Mouse (Mus musculus) liver, embryonic 15.5 days (tissue): ENCODE measurements at regions not wholly inside any gene's neighbourhood (a gene's known extent, or its start where the extent isn't known, plus 50 kb on each side); places are given as distances from the start of the nearest gene placed in this dataset.

Source experiments
- ATAC-seq: fragments of 200-750 bp; cut with Nextera tagmentation; 2 replicates; pipeline ENCODE4 v1.8.0; 2017; ENCODE audit warnings: moderate number of reproducible peaks, mild to moderate bottlenecking, moderate library complexity; ENCODE audit not compliant: insufficient read depth
- H3K27ac ChIP-seq: fragments of 300-500 bp; sonication (generic); replicated peaks from 2 replicates; pipeline ENCODE4 v1.5.1; 2015; ENCODE audit warnings: mild to moderate bottlenecking, inconsistent platforms
- H3K27me3 ChIP-seq: fragments of 300-500 bp; sonication (generic); 2 replicates; pipeline ENCODE4 v1.6.1; 2015; ENCODE audit warnings: mild to moderate bottlenecking, inconsistent platforms
- H3K36me3 ChIP-seq: fragments of 300-500 bp; sonication (generic); replicated peaks from 2 replicates; pipeline ENCODE4 v1.6.1; 2015; ENCODE audit warnings: moderate library complexity, mild to moderate bottlenecking, inconsistent platforms
- H3K4me1 ChIP-seq: fragments of 300-500 bp; sonication (generic); replicated peaks from 2 replicates; pipeline ENCODE4 v1.6.1; 2015; ENCODE audit warnings: inconsistent platforms
- H3K4me2 ChIP-seq: fragments of 300-500 bp; sonication (generic); 2 replicates; pipeline ENCODE4 v1.6.1; 2015; ENCODE audit warnings: moderate library complexity, mild to moderate bottlenecking, inconsistent platforms
- H3K4me3 ChIP-seq: fragments of 300-500 bp; sonication (generic); replicated peaks from 2 replicates; pipeline ENCODE4 v1.5.1; 2015; ENCODE audit warnings: mild to moderate bottlenecking, inconsistent platforms
- H3K9ac ChIP-seq: fragments of 300-500 bp; sonication (generic); 2 replicates; pipeline ENCODE4 v1.6.1; 2015; ENCODE audit warnings: moderate library complexity, mild to moderate bottlenecking, inconsistent platforms
- H3K9me3 ChIP-seq: fragments of 300-500 bp; sonication (generic); replicated peaks from 2 replicates; pipeline ENCODE4 v1.6.1; 2016; ENCODE audit warnings: inconsistent platforms
- WGBS: fragments of 180-500 bp; shearing (Covaris S2); methylation state at CpG from one replicate; pipeline ENCODE4 v1.1.7; 2015; ENCODE audit warnings: mixed read lengths; ENCODE audit not compliant: insufficient replicate concordance; 5-methylcytosine and 5-hydroxymethylcytosine counted together

DNA sequence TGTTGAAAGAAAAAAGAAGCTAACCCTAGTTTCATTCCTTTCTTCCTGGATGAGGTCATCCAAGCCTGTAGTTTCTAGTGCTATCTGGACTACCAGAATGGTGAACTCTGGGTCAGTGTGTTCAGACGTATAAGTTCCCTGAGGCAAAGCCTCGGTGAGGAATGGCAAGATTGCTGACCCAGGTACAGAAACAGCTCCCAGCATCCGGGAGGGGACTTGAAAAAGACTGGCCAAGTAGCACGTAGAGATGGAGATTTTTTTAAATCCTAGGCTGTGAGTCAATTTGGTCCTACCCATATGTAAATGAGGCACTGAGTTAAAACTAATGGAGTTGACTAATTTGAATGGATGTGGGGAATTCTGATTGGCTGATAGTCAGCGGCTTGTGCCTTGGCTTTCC lies 55.0 kb upstream of the Gm11084 start:
- WGBS: 41% methylated on average over 5 of the region's 5 CpGs
- Histone ChIP-seq H3K4me2 (no peak overlapping the region), H3K9me3 (no peaks in the 10 kb centered on the region), H3K36me3 (no peaks in the 10 kb centered on the region), H3K4me3 (no peak overlapping the region), H3K27ac (no peak overlapping the region), H3K27me3 (peaks cover 15% of the 10 kb centered on the region), H3K4me1 (peaks cover 6% of the 10 kb centered on the region), H3K9ac (no peak overlapping the region)
- ATAC-seq: no peak

DNA sequence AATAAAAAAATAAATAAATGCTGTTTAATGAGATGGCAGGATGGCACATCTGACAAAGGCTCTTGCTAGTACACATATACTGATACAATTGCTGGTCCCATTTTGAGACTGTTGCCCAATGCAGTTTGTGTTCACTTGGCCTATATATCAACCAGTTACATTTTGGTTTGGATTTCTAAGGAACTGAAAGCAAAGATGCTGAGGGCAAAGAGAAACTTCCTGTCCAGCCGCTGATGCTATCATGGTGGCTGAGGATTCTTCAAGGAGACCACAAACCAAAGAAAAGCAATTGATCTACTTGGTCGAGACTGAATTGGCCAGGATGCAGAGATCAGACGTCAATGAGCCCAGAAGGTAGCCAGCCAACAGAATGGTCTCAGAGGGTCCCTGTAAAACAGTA lies 53.5 kb upstream of the Gm11084 start:
- Histone ChIP-seq H3K9me3 (no peaks in the 10 kb centered on the region), H3K27me3 (peaks cover 15% of the 10 kb centered on the region), H3K4me1 (peaks cover 6% of the 10 kb centered on the region), H3K36me3 (no peaks in the 10 kb centered on the region), H3K27ac (no peak overlapping the region), H3K4me2 (no peak overlapping the region), H3K9ac (no peak overlapping the region), H3K4me3 (no peak overlapping the region)
- no peak for ATAC-seq
- WGBS: 17% methylated on average over 3 of the region's 3 CpGs

DNA sequence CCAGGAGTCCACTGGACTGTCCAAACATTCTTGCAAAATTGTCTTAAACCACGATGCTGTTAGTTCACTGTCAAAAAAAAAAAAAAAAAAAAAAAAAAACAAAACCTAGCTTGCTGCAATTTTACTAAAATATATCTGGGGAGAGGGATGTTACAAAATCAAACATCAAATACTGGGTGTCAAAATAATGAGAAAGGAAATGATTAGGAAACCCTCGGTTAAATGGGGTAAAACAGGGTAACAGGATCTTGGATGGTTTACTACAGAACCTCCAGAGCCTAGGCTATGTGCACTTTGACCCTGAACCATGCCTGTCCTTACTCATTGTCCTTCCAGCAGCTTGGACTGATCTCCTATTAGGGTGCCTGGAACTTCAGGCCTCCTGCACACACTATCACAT lies 52.8 kb upstream of the Gm11084 start:
- Histone ChIP-seq H3K4me2 (no peak overlapping the region), H3K27me3 (peaks cover 13% of the 10 kb centered on the region), H3K27ac (no peak overlapping the region), H3K36me3 (no peaks in the 10 kb centered on the region), H3K4me1 (peaks cover 6% of the 10 kb centered on the region), H3K9me3 (no peaks in the 10 kb centered on the region), H3K4me3 (no peak overlapping the region), H3K9ac (no peak overlapping the region)
- 36% methylated on average over 2 of the region's 2 CpGs for WGBS
- no peak for ATAC-seq

- 28% methylated on average over 16 of the region's 16 CpGs for WGBS
These were observed 51.8 kb upstream of the Gm11084 start for GRCm38 (mm10) chr2:73038290-73038732.

GRCm38 (mm10) chr2:73037266-73038046 lies 50.9 kb upstream of the Gm11084 start:
- H3K4me2 ChIP-seq: peak overlapping the region; percentile 52; the same call in 1 of the 2 replicates
- peaks cover 14% of the 10 kb centered on the region for H3K27me3 ChIP-seq
- ATAC-seq: 0 out of 2 replicates have a peak, but pooled peaks have one; percentile 33
- 48% methylated on average over 13 of the region's 13 CpGs for WGBS
- H3K9ac ChIP-seq: no peak overlapping the region
- H3K27ac ChIP-seq: peak overlapping the region; percentile 70
- H3K36me3 ChIP-seq: no peaks in the 10 kb centered on the region
- H3K4me1 ChIP-seq: peaks cover 6% of the 10 kb centered on the region
- H3K4me3 ChIP-seq: no peak overlapping the region
- no peaks in the 10 kb centered on the region for H3K9me3 ChIP-seq

More at GRCm38 (mm10) chr2:73038290-73038732, 51.8 kb upstream of the Gm11084 start:
- Histone ChIP-seq H3K36me3 (no peaks in the 10 kb centered on the region), H3K4me1 (peaks cover 6% of the 10 kb centered on the region), H3K27ac (peak overlapping the region; percentile 70), H3K9ac (no peak overlapping the region), H3K9me3 (no peaks in the 10 kb centered on the region), H3K27me3 (peaks cover 12% of the 10 kb centered on the region), H3K4me3 (0 out of 2 replicates have a peak overlapping the region, but pooled peaks have one; percentile 11), H3K4me2 (peak overlapping the region; percentile 52)
- ATAC-seq: peak; percentile 59
